Mouse (Mus musculus): ENCODE results near the gene Tnks2.

- TF ChIP-seq POLR2A (IDR thresholded peaks at IDR 0.05; ENCODE audit: low read depth, low read length) (no peak), CTCF (IDR thresholded peaks at IDR 0.05; ENCODE audit: borderline replicate concordance, insufficient read depth, low read length) (no peak)
Measured at GRCm38 (mm10) chr19:36865905-36866304, 31.9 kb downstream of the Tnks2 start.

Data from embryonic fibroblast, embryonic 13.5 days (primary cell).